Mouse (Mus musculus) forelimb bud, embryonic 11.5 days (tissue): Measurements from ENCODE around the gene E2f4.
A peak's percentile ranks its signal among the peaks of the same experiment; 100 is the strongest.

Source experiments
- DNase-seq: peaks from one replicate; pipeline ENCODE4 v3.0.0-alpha.2; 2012; ENCODE audit warnings: low read depth, low spot score

E2f4 gene

DNA sequence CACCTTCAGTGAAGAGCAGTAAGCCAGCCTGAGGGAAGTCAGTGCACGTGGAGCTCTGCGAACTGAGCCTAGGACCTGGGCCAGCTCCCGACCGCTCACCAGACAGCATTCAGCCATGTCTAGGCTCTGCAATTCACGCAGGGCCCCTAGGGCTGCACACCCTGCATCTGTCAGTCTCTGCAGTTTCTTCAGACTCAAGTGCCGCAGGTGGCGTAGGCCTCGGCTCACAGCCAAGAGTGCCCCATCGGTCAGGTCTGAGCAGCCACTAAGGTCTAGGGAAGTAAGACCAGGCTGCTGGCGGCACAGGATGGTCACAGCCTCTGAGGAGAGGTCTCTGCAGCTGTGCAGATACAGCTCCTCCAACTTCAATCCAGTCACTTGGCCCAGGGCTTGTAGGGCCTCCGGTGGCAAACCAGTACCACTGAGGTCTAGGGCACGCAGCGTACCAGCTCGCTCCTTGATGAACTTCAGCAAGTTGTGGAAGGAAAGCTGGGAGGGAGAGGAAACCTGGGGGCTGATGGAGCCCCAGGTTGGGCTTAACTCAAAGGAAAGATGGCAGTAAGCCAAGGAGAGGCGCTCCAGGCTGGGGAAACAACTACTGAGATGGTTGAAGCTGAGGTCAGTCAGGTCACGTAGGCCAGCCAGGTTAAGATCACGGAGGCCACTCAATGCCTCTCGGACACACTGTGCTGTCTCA is 17.8 kb downstream of the E2f4 start:
- no peak for DNase-seq

- DNase-seq: no peak
Measured at GRCm38 (mm10) chr8:105317941-105318340, 20.5 kb downstream of the E2f4 start.

GRCm38 (mm10) chr8:105318662-105319190 is 21.3 kb downstream of the E2f4 start:
- DNase-seq: no peak

GRCm38 (mm10) chr8:105323183-105323582 is 25.7 kb downstream of the E2f4 start:
- no peak for DNase-seq

DNA sequence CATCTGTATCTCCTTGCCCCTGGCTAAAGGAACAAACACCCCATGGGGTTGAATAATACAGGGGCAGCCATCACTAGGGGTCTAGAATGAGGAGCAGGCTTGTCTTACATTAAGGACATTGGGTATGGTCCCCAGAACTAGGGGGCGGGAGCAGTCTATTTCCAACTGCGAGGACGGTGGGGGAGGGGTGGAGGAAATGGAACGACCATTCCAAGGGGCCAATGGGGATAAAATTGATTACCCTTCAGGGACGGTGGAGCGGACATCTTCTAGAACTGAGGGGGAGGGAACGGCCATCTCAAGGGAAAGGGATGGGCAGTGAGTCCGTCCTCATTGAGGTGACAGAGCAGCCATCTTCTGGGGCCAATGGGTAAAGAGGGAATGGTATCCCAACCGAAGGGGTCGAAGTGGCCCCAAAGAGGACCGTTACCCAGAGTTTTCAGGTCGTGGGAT is 28.2 kb downstream of the E2f4 start:
- DNase-seq: peak; percentile 14

GRCm38 (mm10) chr8:105326141-105326672 is 28.7 kb downstream of the E2f4 start, which contains the start of the genes Lrrc29 and Tmem208:
Gene Lrrc29 (minus strand): TSS chr8:105326278.
Gene Tmem208 (plus strand): TSS chr8:105326354.
- DNase-seq: peak; percentile 96

GRCm38 (mm10) chr8:105326968-105327367 is 29.5 kb downstream of the E2f4 start:
- DNase-seq: no peak

DNA sequence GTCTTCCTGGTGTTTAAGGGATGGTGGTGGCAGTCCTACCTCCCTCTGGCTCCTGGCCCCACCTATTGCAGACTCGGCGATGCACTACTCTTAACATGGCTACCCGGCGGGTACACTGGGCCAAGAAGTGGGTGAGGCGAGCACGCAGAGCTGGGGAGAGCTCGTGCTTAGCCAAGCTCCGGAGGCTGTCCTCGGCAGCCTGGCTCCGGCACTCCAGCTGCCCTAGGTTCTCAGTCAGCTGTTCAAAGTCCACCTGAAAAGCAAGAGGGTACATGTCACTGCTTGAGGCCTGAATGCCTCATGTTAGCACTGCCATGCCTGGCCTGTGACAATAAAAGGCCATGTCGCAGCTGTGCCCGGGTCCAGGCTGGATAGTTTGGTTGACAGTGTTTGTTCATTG is 32.9 kb downstream of the E2f4 start:
- DNase-seq: no peak

DNA sequence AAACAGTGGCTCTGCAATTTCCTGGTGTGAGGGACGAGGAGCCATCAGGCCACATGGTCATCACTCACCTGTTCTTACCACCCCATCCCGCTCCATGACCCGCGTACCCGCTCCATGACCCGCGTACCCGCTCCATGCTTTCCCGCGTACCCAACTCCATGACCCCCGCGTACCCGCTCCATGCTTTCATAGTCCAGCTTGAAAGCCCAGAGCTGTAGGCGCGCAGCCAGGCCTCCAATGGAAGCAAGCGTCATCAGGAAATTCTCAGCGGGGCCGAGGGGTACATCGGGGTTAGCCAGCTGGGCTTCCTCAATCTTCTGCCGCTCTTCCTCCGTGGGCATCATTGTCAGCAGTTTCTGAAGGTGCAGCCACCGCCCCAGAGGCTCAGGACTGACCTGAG is 34.0 kb downstream of the E2f4 start:
- DNase-seq: no peak

DNA sequence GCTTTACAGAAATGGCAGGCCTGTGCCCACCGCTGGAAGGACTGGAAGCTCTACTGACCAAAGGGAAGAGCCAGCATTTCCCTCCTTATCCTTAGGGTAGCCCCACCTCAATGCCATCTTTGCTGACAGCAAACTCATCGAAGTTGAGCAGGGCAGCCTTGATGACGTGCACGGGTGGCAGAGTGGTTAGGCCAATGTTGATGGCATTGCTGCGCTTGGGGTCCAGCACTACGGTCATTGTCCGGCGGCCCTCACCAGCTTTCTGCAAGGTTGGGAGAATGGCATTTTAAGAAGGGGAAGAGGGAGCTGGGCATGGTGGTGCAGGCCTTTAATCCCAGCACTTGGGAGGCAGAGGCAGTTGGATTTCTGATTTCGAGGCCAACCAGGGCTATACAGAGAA is 34.5 kb downstream of the E2f4 start:
- no peak for DNase-seq

GRCm38 (mm10) chr8:105332523-105332922 is 35.1 kb downstream of the E2f4 start:
- DNase-seq: no peak

- no peak for DNase-seq
Measured at GRCm38 (mm10) chr8:105336373-105337130, 39.1 kb downstream of the E2f4 start.

- DNase-seq: no peak
Measured at GRCm38 (mm10) chr8:105338992-105339391, 41.5 kb downstream of the E2f4 start.

DNA sequence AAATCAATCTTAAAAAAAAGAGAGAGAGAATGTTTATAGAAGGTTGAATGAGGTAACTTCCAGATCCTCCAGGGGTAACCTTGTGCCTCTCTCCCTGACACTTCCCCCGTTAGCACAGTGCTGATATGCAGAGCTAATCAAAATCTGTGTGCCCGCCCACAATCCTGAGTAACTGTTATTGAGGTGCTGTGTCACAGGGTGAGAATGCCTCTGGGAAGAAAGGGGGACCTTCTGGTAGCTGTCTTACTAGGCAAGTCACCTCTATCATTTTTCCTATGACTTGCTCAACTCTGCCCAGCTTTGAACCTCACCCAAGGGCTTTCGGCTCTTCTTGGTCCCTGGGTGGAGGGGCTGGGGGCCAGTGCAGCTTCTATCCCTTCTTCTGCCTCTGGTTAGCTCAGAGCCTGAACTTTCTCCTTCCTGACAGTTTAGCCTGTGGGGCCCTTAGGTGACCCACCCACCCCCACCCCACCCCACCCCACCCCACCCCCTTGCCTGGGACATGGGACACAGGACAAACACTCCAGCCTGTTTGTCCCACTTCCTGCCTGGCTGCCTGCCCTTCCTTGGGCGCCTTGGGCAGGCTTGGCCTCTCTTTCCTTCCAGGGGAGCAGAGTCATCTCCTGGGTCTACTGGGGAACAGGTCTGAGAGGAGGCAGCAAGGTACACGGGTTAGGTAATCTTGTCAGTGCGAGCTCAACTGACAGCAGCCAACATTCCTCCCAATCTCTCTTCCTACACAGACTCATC is 42.6 kb downstream of the E2f4 start:
- DNase-seq: no peak

- DNase-seq: no peak
Measured at GRCm38 (mm10) chr8:105341399-105341798, 43.9 kb downstream of the E2f4 start.

DNA sequence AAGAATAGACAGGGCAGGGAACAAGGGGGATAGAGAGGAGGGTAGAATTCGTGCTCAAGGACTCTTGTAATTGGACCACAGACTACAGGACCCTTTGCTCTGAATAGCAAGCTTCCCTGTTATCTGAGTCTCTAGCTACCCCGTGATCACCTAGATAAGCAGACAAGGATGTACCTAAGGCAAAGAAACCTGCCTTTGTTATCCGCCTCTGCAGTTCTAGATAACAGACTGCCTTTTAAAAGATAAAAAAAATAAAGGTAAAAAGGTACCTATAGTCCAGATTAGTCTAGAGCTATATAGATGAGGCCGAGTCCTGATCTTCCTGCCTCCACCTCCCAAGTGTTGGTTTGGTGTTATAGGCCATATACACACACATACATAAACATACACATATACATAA is 45.3 kb downstream of the E2f4 start:
- no peak for DNase-seq

- no peak for DNase-seq
Measured at GRCm38 (mm10) chr8:105343791-105344574, 46.5 kb downstream of the E2f4 start.

GRCm38 (mm10) chr8:105345061-105345975 is 47.9 kb downstream of the E2f4 start:
- no peak for DNase-seq

DNA sequence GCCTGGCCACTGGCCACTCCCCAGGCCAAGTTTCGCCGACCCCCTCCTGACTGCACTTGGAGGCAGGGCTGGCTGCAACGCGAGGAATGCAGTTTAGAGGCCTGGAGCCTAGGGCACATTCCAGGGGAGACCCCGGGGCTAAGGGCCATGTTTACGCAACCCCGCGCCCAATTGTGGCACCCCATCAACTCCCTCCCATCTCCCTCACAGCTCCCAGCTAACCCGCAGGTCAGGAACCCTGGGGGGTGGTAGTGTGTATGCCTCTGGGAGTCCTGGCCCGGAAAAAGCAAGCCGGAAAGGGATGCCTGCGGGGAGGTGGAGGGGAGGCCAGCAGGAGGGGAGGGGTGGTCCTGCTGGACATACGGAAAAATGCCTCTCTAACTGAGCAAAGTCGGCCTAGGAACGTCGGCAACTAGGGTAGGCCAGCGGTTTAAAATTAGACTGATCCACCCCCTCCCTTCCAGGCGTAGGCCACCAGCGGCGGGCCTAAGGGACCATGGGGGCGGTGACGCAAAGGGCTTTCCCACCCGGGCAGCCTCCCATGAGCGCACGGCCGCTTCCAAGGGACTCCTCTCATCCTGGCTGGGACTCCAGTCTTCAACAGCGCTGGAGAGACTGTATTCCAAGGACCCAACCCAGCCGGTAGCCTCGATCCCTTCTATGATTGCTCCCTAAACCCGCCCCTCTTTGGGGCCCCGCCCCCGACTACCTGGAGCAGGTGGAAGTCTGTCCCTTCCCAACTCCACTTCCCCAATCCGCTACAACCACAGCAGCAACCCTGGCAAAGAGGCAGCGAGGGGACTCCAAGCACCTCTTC is 49.4 kb downstream of the E2f4 start:
- peak; percentile 41 for DNase-seq
